Mouse (Mus musculus) natural killer cell, adult 2 months (primary cell): ENCODE results near the gene Emc9.

Experiments used
- DNase-seq, 2 experiments: peaks; one replicate each; pipeline ENCODE4 v3.0.0; 2022; ENCODE audit warnings: low spot score in 2 of 2

The Emc9 gene

DNA sequence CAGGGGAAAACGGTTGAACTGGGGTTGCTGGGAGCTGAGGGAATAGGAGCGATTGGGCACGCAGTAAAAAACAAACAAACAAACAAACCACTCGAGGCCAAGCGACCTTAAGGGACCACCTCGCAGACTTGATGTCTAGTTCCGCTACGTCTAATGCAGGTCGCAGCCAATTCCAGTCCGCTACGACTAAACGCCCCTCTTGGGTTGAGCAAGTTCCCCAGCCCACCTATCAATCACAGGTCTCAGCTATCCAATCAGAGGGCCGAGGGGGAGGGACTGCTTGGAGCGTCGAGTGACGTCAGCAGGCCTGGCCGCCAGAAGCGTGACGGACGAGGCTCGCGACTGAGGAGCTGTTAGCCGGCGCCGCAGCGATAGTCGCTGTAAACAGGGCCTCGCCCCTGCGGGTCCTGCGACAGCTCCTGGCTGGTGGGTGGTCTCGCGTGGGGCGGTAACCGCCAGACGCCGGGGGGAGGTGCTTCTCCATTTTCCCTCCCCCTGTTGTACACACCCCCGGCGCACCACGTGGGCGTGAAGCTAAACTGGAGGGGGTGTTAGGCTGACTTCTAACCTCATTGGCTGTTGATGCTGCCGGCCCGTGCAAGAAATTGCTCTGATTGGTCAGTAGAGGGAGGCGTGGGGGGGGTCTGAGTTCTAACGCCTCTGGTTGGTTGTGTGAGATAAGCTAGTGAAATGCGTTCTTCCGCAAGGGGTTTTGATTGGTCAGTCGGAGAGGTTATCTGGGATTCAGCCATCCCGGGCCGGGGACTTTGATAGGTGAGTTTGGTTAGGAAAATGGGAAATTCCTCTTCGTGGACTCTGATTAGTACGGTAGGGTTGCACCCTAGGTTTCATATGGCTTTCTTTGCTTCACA lies 24.7 kb downstream of the Emc9 start, which contains the start of gene A730061H03Rik:
Gene A730061H03Rik, minus strand, starts transcription at position 205 of the 872 bp plus-strand sequence.
- DNase-seq, result peak; percentile 99

DNA sequence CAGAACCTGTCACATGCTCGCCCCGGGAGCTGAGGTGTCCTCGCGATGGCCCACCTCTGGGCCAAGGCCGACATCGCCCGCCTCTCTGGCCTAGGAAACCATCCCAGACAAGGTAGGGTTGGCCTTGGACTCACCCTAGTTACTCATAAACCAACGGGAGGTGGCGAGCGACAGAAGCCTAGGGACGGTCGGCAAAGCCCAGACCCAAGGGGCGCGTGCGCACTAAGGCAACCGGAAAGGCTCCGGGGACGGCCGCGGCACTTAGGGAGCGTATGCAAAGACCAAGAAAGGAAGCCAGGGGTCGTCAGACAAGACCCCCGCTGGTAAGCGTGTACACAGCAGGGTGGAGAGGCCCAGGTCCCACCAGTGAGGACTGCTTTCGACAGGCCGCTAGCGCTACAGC lies 25.3 kb downstream of the Emc9 start, which contains the start of gene Dcaf11:
Gene Dcaf11, plus strand, starts transcription at position 208 of the 403 bp plus-strand sequence.
- DNase-seq, result peak; percentile 89 to 90

DNA sequence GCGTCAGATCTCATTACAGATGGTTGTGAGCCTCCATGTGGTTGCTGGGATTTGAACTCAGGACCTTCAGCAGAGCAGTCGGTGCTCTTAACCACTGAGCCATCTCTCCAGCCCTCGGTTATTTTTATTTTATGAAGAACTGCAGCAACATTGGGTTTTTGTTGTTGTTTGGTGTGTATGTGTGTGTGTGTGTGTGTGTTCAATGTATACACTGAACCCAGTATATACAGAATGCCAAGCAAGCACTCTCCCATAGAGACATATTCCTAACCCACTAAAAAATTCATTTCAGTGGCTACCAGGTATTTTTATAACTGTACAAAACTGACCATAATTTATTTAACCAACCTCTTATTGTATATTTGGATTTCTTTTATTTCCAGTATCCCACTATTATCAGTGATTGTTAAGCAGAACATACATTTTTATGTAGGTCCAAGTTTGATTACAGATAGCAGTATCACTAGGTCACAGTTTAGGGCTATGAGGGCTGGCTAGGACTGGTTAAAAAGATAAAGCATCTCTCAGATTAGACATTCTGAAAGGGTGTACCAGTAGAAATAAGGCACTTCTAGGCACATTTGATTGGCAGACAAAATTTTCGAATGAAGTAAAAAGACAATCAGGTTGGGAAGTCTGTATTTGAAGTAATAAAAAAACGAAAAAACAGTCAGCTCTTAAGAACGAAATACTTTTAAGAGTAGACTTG lies 26.2 kb downstream of the Emc9 start:
- no peak for DNase-seq

DNA sequence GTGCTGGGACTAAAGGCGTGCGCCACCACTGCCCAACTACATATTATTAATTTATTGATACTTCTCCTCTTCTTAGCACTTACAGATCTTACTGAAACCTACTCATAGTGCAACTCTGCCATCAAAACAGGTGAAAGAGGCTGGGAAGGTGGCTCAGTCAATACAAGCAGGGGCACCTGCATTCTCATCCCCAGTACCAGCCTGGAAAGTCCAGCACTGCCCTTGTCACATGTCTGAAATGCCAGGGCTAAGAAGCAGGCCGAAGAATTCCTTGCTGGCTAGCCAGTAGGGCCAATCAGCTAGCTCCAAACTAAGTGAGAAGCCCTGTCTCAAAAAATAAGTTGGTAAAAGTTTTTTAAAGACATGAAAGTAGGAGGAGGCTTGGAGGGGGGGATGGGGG lies 27.5 kb downstream of the Emc9 start:
- no peak for DNase-seq

DNA sequence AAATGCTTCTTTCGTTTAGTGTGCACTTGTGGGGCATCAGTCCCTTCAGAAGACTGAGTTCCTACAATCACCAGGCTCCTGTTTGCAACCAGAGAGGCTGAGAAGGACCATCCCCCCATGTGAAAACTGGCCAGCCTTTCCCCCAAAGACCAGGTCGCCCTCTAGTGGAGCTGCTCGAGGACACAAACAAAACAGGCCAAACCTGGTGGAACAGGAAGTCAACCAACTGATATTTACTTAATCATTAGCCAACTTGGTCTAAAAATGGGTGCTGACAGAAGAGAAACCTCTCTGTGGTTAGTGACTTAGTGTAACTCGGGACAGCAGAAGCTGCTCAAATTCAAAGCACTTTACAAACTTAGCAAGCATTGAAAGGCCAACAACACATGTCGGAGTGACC lies 28.1 kb downstream of the Emc9 start:
- DNase-seq, result peak; percentile 77 to 87

DNA sequence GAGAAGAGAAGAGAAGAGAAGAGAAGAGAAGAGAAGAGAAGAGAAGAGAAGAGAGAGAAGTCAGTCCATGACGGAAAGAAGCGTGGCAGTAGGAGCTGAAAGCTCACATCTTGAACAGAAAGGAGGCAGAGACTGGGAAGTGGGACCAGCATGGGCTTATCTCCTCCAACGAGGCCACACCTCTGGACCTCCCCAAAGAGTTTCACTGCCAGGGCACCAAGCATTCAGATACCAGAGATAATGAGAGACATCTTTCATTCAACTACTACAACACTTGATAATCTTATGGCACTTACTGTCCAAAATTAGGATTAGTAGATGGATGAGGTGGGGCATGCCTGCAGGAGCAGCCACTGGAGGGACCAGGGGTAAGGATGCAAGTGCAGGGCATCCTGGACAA lies 29.3 kb downstream of the Emc9 start:
- DNase-seq, result no peak

DNA sequence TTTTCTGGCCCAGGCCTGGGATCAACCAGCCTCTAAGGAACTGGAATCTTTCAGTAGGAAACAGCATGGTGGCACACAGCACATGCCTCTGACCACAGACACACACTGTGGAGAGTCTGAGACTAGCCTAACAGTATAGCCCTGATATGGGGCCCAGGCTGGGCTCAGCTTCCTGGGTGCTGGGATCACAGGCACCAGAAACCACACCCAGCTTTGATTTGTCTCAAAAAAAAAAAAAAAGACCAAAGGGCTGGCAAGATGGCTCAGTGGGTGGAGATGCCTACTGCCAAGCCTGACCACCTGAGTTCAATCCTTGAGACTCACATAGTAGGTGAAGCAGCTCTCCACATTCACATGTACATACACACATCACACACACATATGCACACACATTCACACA lies 30.5 kb downstream of the Emc9 start:
- DNase-seq, result no peak

DNA sequence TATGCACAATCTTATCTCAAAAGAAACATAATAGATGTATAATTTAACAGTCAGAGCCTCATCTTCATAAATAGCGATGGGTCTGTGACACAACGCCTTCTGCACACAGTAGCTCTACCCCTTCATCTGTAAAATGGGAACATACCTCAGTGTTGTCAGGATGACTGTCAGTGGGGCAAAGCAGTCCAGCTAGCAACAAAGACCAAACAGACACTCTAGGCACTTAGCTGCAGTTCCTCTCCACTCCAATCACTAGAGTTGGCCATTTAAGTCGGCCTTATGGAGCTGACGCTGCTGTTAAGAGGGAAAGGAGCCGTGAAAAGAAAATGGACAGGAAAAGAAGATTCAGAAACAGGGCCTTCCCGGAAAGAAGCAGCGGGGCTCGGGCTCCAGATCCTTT lies 33.3 kb downstream of the Emc9 start:
- no peak for DNase-seq

DNA sequence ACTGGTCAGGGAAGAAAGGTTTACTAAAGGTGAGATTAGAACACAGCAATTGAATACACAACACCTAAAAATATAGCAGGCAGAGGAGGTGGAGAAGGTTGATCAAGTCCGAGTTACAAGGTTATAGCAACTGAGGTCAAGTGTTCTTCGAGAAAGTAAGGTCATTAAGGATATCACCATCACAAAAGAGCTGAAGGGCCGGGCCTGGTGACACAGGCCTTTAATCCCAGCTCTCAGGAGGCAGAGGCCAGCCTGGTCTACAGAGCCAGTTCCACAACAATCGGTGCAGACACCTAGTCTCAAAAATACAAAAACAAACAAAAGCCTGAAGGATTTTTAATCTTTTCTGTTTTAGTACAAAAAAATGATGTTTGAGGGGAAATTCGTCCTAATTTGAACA lies 33.8 kb downstream of the Emc9 start:
- DNase-seq, result no peak

DNA sequence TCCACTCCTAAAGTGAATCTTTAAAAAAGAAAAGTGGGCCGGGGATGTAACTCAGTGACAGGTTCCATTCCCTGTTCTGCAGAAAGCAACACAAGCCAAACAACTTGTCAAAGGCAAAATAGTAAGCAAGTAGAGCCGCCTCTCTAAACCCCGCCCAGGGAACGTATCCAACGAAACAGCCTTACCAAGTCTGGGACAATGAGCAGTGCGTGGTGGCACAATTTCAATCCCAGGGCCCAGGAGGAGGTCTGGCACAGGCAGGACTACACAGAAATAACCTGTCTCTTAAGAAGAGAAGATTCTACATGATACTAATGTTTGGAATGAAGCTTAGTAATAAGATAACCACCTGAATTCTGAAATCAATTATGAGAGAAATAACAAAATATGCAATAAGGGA lies 34.9 kb downstream of the Emc9 start:
- DNase-seq, result no peak

DNA sequence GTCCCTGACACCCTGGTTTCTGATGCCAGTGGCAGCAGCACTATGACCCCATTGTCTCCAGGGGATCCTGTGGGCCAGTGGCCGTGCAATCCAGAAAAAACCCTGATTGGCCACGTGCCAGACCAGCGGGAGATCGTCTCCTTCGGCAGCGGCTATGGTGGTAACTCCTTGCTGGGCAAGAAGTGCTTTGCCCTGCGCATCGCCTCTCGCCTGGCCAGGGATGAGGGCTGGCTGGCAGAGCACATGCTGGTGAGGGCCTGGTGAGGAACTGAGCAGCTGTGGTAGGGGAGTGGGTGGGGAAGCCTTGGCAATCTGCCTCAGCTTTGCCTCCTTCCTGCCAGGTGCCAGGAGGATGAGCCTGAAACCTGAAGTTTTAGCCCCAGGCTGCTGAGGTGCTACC lies 40.8 kb downstream of the Emc9 start:
- DNase-seq, result no peak

DNA sequence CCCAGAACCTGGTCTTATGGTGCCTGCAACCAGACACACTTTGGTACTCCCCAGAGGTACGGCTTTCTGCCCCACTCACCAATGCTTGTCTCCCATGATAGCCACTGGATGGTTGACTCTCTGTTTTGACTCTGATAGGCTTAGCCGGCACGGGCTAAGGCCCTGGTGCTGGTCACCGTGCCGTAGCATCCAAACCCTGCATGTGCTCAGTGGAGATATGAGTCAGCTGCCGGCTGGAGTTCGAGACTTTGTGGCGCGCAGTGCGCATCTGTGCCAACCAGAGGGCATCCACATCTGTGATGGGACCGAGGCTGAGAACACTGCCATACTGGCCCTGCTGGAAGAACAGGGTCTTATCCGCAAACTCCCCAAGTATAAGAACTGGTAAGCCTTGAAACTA lies 42.8 kb downstream of the Emc9 start:
- DNase-seq, result no peak

DNA sequence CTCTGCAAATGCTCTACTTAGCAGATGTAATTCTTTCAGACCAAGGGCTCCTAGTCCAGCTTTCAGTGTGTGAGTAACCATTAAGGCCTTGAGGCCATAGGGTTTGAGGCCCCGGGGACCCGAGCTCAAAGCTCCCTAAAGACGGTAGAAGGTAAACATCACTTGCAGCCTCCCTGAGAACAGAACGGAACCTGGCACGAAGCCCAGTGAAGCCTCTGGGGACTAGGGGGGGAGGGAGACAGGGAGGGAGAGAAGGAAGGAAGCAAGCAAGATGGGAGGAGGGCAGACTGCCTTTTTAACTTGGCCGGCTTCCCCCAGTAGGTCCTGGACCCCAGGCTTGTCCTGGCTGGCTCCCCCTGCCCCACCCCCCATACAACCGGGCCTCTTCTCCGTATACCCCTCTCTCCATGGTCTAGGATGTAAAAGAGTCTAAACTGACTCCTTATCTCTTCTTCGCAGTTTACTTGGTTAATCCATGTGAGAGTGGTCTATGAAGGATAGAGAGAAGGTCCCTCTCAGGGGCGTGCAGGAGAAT lies 44.2 kb downstream of the Emc9 start:
- DNase-seq, result peak; percentile 12 to 62

DNA sequence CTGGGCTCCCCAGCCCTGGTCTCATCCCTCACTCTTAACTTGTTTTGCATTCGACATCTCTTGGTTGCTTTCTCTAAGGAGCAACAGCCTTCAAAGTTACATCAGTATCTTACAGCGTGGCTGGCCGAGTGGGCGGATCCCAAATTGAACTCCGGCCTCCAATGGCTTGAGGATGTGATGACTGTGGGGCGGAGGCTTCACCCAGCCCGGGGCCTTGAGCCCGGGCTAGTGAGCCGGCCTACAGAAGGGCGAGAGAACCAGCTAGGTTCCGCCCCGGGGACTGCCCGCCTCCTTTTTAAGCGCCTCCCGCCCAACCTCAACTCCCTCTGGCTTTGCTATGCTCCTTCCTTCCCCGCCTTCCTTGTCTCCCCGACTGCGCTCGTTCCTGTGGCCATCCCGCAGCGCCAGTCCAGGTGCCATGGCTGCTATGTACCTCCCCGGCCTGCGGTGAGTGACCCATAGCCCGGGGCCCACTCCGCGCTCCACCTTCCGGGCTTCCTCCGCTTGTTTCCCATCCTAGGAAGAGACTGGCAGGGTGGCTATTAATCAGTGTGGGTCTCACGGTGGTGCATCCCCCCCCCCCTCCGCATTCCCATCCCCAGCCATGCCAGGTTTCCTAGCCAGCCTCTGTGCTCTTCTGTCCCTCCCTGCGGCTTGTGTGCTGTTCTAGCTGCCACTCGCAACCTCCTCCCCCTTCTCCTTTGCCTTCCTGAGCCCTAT lies 44.9 kb downstream of the Emc9 start, which contains the start of gene Pck2:
Gene Pck2, plus strand, starts transcription at position 200 of the 720 bp plus-strand sequence.
- DNase-seq, result peak; percentile 77

DNA sequence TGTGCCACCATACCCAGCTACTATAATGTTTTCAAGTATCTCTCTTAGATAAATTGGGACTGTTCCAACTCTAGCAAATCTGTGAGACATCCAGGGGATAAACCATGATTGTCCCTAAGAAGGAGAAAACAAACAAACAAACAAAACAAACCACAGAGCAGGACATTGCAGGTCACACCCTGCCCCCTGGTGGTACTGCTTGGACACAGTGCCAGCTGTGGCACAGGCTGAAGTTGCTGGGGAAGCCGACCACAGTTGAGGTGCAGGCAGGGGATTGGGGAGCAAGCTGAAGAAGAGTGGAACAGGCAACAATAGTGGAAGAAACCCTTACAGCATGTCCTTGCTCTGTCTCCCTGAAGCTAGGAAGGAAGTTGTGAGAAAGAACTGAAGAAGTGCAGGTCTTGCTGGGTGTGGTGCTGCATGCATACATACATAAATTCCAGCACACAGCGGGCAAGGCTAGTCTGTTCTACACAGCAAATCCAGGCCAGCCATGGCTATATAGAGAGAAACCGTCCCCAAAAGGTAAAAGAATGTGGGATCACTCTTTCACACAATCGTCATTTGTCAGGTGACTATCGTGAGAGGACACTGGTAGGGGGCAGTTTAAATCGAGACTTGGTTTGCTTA lies 48.9 kb downstream of the Emc9 start:
- peak in 1 of 2 experiments; percentile 41 for DNase-seq
